Mouse (Mus musculus) adrenal gland (tissue): Measurements from ENCODE around the gene Serinc5.

Experiments used
- intact Hi-C: fragments of 180-260 bp; cut with DNase I; formaldehyde crosslinking; loops from one replicate; pipeline ENCODE4 v1.15.1; 2025

Gene Serinc5

GRCm38 (mm10) chr13:92738821-92739220, 127.9 kb downstream of the Serinc5 start:
- intact Hi-C loops = no loop called here

- intact Hi-C loops = loop anchor here (2.0 kb wide), 1 partner anchor 159 kb away; no protein-coding TSS in a partner anchor
Observed at GRCm38 (mm10) chr13:92739858-92740257, 129.0 kb downstream of the Serinc5 start.

GRCm38 (mm10) chr13:92740671-92741270, 129.9 kb downstream of the Serinc5 start:
- intact Hi-C loops = loop anchor here (2.0 kb wide), 1 partner anchor 160 kb away; no protein-coding TSS in a partner anchor

- intact Hi-C loops = no loop called here
Observed at GRCm38 (mm10) chr13:92742886-92743285, 132.0 kb downstream of the Serinc5 start.

DNA sequence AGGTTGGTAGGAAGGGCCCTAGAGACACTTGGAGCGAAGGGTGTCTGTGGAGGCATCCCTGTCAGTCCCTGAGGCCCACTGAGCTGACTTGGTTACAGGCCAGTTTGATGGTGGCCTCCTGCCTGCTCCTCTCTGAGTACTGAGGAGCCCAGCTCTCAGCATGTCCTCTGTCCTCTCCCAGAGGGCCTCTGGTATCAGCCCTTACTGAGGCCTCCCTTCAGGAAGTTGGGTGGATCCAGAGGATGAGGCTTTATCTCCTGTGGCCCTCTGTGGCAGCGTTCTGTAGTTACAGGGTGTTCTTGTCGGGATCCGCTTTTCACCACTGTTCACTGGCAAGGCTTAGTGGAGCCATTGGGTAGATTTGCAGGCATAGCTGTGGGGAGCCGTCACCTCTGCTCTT, 132.4 kb downstream of the Serinc5 start:
- intact Hi-C loops = no loop called here

DNA sequence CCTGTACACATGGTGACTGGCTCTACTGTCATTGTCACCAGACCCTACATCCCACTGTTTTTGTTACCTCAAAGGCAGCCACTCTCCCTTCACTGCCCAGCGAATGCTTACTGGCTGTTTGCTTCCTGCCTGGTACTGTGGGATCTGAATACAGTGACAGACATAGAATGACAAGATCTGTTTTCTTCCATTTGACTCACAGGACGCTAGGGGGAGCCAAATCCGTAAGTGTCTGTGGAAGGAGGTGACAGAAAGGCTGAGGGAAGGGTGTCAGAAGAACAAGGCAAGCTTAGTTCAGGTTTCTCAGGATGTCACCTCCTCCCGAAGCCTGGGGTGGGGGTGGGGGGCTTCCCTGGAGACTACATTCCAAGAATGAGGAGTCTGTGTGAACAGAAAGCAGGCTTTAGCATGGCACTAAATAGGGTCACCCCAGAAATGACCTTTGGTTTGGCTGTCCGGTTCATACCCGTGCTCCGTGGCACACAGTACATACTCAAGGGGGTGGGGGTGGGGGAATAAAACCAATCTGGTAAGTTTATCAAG, 140.2 kb downstream of the Serinc5 start:
- intact Hi-C loops = loop anchor here (2.0 to 5.0 kb wide), 4 partner anchors 91 to 492 kb away; partner anchors contain the start of gene Mtx3

GRCm38 (mm10) chr13:92751726-92752565, 141.1 kb downstream of the Serinc5 start:
- intact Hi-C loops = loop anchor here (2.0 to 5.0 kb wide), 4 partner anchors 90 to 491 kb away; partner anchors contain the start of gene Mtx3

DNA sequence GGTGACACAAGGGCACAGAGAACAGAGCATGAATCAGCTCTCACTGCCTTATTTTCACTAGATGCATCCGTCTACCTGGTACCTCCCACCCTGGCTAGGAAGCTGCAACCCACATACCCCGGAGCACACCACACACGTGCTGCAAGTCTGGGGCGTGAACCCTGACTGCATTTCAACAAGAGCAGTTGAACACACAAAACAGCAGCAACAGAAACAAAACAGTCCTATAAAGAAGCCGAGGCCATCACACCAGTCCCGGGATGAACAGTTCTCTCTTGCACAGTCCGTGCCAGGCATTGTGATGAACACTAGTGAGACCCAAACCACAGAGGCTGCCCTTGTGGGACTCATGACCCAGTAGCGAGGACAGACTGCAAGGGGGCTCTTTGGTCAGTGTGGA, 142.8 kb downstream of the Serinc5 start:
- intact Hi-C loops = loop anchor here (5.0 kb wide), 3 partner anchors 89 to 319 kb away; partner anchors contain the start of gene Mtx3

- intact Hi-C loops = no loop called here
Observed at GRCm38 (mm10) chr13:92755036-92755435, 144.1 kb downstream of the Serinc5 start.

- intact Hi-C loops = no loop called here
Observed at GRCm38 (mm10) chr13:92757972-92758585, 147.2 kb downstream of the Serinc5 start.

GRCm38 (mm10) chr13:92759096-92759495, 148.2 kb downstream of the Serinc5 start:
- intact Hi-C loops = no loop called here

GRCm38 (mm10) chr13:92760519-92760918, 149.6 kb downstream of the Serinc5 start:
- intact Hi-C loops = no loop called here
